ENCODE assay signal across 8 mouse cellular contexts in genomic region chr3:96707903-96708683, GRCm38 (mm10). TPM values are rescaled to one million over a fixed set of nuclear protein-coding genes. Genes with fewer than 3 reads are reported as not detected.
DNase-seq lines count a peak whose midpoint lies in the region; ATAC-seq lines count a peak whose summit lies in the region.

TSS of gene Nudt17 (minus strand) at chr3:96708562.

- WGBS in intestine, embryonic 14.5 days: 5% methylated on average over 42 of the region's 42 CpGs

- H3K36me3 ChIP-seq in intestine, embryonic 14.5 days (ENCODE audit: control insufficient read depth, insufficient read depth, low read length): peaks cover 60% of the 10 kb centered on the region

- peak; percentile 86 to 94 for DNase-seq in adrenal gland, adult 18-20 months (ENCODE audit: low spot score in 2 of 2)
- DNase-seq in embryo, embryonic 10.5 days (ENCODE audit: low spot score): peak; percentile 85
- peak; percentile 68 for DNase-seq in gastrocnemius, postnatal 25 days
- peak; percentile 89 for DNase-seq in intestine, embryonic 14.5 days (ENCODE audit: low spot score)
- peak; percentile 83 to 88 for DNase-seq in left cerebral cortex, postnatal 25 days (ENCODE audit: low spot score in 2 of 2)
- peak; percentile 84 for DNase-seq in mesoderm, embryonic 11.5 days (ENCODE audit: low read depth, low spot score)
- peak; percentile 87 for DNase-seq in right cerebral cortex, postnatal 14 days
- peak; percentile 50 for DNase-seq in yolk sac, embryonic 10.5 days (ENCODE audit: low spot score)

- H3K27me3 ChIP-seq in intestine, embryonic 14.5 days (replicated peaks; ENCODE audit: control insufficient read depth, insufficient read depth, low read length): no peaks in the 10 kb centered on the region

- peak; percentile 85 for ATAC-seq in intestine, embryonic 14.5 days (replicated peaks; ENCODE audit: low FRiP score, low TSS enrichment, low read depth)

- peak within 1 kb of the TSS; percentile 49 for H3K4me3 ChIP-seq in intestine, embryonic 14.5 days (ENCODE audit: low read depth, low read length)

- H3K4me2 ChIP-seq in intestine, embryonic 14.5 days (ENCODE audit: low read length): peak within 1 kb of the TSS; percentile 98

- intact Hi-C loops in left cerebral cortex, postnatal 25 days (cut with DNase I): loop anchor here (2.0 kb wide), 1 partner anchor 161 kb away; no protein-coding TSS in a partner anchor

- no peaks in the 10 kb centered on the region for H3K9me3 ChIP-seq in intestine, embryonic 14.5 days (ENCODE audit: control insufficient read depth, low read length)

- no peak within 1 kb of the TSS for H3K27ac ChIP-seq in intestine, embryonic 14.5 days (ENCODE audit: low read depth)

- 0 out of 2 replicates have a peak, but pooled peaks cover 4% of the 10 kb centered on the region for H3K4me1 ChIP-seq in intestine, embryonic 14.5 days (replicated peaks; ENCODE audit: control insufficient read depth, insufficient read depth, low read length)

- peak within 1 kb of the TSS; percentile 59 for H3K9ac ChIP-seq in intestine, embryonic 14.5 days (ENCODE audit: low read length)

RNA-seq across cellular contexts. Expression of gene Nudt17, which starts in this region (rescaled TPM):
- total RNA-seq in adrenal gland, adult 18-20 months (2021): 1 to 10 TPM; 1.5 TPM
- under 1 TPM; 0.56 to 0.67 TPM for total RNA-seq in gastrocnemius, postnatal 25 days (2021)
- 6.3 and 7.5 TPM in 2 replicates for polyA plus RNA-seq in intestine, embryonic 14.5 days (2014; fragmentation: Nextera tagmentation; extraction: Ambion mirVana)
- total RNA-seq in left cerebral cortex, postnatal 25 days (2021): 10 to 100 TPM in 1 of 2 experiments, 1 to 10 TPM in 1; 7.6 to 10.0 TPM

Comparison
In these comparisons a context has a peak if more than half of its experiments do, and no peak if none do; other contexts are left out.
1. Peak in DNase-seq in gastrocnemius, postnatal 25 days; RNA of the gene not detected or under 1 TPM.